Mouse (Mus musculus) kidney, adult 9 months (tissue): ENCODE results near the gene Tm7sf3.
"Not testable (repeated sequence)": the region's sequence is repeated elsewhere in the genome, so short reads cannot be mapped to it uniquely, and the experiment has no call there.

Experiments used
- DNase-seq: peaks from one replicate; pipeline ENCODE4 v3.0.0; 2022

The Tm7sf3 gene

DNA sequence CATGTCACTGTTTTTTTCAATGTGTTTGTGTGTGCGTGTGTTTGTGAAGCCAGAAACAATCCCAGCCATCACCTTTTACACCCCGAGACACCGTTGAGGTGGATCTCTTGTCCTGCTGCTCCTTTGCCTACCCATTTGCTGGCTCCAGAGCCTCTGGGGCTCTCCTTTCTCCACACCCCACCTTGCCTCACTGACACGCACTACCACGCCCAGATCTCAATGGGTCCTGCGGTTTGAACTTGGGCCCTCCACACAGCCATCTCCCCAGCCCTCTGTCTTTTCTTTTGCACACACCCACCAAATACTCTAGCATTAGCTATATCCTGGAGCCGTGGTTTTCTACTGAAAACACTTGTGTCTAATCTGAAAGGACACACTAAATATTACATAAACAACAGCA is 30.7 kb downstream of the Tm7sf3 start:
- no peak for DNase-seq

DNA sequence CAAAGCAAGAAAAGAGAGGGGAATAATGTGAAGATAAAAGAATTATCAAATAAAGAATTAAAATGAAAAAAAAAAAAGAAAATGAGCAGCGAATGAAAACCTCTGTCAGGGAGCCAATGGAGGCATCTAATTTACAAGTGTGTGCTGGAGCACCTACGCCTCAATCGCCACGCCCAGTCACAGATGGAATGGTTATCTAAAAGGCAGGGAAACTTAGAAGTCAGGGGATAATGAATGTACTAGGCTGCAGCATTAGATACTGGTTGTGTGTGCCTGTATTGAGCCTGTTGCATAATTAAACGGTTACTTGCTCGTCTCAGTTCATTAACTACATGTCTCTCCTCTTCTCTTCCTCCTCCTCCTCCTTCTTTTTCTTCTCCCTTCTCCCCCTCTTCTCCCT is 31.2 kb downstream of the Tm7sf3 start:
- DNase-seq = no peak

DNA sequence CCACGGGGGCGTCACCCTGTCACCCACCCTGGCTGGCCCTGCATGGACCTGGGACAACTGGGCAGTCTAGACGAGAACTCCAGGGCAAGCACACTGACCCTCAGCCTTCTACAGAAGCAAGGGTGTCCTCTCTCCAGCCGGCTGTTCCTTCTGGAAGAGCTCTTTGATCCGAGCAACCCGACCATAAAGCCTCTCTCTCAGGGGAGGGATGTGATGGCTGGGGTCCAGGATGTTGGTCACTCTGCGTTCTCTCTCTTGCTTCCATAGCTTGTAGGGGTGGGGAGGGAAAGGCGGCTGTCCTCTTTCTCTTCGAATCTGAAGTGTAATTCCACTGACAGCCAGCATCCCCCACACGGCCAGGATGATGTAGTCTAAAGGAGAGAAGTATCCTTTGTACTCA is 39.0 kb downstream of the Tm7sf3 start:
- DNase-seq = no peak

- no peak for DNase-seq
These were observed 40.0 kb downstream of the Tm7sf3 start for GRCm38 (mm10) chr6:146602601-146603000.

DNA sequence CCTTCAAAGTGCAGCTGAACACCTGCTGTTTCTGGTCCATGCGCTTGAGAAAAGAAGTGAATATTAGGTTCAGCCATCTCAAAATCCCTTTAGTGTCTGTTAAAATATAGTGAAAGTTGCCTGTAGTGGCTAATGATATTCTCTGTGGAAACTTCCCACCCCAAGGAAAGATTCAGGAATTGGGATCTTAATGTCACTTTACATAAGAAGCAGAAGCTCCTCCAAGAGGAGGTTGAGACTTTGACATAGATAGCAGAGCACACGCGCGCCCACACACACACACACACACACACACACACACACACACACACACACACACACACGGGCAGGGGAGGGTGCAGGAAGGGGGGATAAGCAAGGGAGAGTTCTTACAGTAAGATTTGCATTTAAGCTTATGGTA is 57.5 kb downstream of the Tm7sf3 start:
- DNase-seq = no peak

- no peak for DNase-seq
These were observed 59.1 kb downstream of the Tm7sf3 start for GRCm38 (mm10) chr6:146583366-146584046.

- no peak for DNase-seq
These were observed 62.2 kb downstream of the Tm7sf3 start for GRCm38 (mm10) chr6:146580381-146580926.

DNA sequence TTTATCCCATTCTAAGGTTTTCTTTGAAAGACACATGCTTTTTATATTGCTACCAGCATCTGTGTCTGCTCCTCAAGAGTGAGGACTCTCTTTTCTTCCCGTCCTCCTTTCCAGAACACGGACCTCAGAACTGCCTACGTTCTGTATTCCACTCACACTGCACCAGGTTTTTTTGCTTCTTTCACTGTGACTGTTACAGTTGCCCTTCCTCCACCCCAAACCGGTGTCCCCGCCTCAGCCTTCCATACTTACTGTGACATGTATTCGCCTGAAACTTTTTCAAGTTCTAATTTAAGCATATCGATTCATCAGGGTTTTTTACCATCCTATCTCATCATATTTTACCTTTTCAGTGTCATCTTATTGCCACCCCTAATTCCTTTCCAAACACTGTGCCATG is 64.0 kb downstream of the Tm7sf3 start:
- DNase-seq = peak; percentile 25

DNA sequence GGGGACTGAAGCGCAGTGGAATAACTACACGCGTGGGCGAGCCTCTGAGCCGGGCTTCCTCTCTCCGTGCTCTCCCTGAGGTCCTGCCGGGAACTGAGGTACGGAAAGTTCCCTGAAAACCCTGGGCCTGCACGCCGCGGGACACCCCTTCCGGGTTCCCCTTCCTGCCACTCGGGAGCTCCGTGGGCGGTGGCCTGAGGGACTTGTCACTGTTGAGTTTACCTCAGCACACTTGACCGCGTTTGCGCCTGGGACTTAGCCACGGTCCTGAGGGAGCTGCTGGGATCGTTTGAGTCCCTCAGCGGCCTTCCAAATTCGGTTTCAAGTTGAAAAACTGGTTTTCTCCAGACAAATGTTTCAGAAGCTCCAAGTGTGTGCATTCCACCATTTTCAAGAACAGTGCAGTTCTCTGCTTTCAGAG is 64.5 kb downstream of the Tm7sf3 start:
- peak; percentile 80 for DNase-seq

DNA sequence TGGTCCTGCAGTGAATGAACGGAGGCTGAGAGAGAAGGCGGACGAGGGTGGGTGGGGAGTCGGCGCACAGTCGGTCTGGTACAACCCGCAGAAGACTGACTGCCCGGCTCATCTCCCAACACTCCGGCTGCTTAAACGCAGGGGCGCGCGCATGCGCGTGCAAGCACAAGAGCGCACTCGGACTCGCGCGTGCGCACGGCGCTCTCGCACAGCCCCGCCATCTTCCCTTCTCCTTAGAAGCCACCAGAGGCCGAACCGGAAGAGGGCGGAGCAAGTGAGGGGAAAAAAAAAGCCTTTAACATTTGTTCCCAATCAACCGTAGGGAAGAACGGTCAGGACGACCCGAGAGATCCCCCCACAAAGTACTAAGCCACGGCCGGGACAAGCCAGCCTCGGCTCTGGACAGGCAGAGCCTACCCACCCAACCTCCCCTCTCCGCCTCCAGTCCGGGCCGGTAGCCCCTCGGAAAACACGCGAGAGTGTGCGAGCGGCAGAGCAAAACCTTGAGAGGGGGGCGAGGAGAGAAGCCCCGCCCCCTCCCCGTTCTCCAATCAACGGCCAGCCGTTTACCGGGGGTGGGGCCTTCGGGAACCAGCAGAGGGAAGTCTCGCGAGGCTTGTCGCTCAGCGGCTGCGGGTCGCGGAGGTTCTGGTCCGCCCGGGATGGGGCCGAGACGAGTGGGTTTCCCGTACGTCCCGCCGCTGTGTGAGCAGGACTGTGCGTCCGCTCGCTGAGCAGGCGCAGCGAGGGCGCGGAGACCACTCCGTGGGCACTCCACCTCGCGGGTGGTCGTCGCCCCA is 65.1 kb downstream of the Tm7sf3 start, which contains the start of gene Ints13:
Gene Ints13, minus strand, starts transcription at position 526 of the 800 bp plus-strand sequence.
- peak; percentile 97 for DNase-seq

DNA sequence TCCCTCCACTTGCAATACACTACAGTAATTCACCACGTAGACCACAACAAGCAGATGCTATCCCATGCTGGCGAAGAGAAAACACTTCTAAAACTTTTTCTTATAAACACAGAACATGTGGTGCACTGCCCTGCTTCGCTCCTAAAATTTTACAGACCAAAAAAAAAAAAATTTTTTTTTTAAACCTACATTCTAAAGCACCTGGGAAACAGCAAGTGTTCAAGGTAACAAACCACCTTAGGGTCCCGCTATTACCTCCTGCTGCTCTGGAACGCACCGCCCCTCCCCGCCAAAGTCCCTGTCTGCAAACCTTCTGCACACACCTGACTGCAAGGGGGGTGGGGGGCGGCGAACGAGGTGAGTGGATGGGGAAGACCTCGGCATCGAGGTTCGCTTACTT is 65.7 kb downstream of the Tm7sf3 start, which contains the start of gene Fgfr1op2:
Gene Fgfr1op2, plus strand, starts transcription at position 301 of the 400 bp plus-strand sequence.
- DNase-seq = no peak

GRCm38 (mm10) chr6:146572073-146572472 is 70.6 kb downstream of the Tm7sf3 start:
- no peak for DNase-seq

- not testable (repeated sequence) for DNase-seq
These were observed 80.2 kb downstream of the Tm7sf3 start for GRCm38 (mm10) chr6:146562461-146562860.
